Comparison of ENCODE assay signal across 7 mouse cellular contexts in the genomic region with DNA sequence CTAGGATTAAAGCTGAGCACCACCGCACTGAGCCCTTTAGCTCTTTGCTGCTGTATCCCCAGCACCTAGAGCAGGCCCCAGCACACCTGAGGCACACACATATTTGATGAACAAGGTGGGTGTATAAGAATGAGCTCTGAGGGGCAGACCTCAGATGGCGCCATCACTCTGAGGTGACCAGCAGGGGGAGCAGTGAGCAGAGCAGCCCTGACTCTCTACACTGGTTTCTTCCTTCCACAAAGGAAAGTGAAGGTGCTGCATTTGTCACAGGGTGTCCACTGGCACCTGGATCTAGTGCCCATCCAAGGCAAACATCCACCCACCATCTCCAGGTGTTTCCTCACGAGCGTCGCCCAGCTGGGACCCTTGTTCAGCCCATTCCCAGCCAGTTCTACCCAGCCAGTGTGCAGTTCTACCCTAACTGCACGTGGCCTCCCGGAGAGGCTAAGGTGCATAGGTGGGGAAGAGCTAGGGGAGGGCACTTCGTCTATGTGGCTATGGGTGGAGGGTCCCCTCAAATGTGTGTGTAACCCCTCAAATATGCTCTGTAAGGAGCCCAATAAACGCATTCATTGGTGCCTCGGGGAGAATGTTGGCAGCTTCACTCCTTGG. TPM values are rescaled to one million over a fixed set of nuclear protein-coding genes. Genes with fewer than 3 reads are reported as not detected.
DNase-seq lines count a peak whose midpoint lies in the region; ATAC-seq lines count a peak whose summit lies in the region.

No protein-coding gene starts in this region.

- ATAC-seq in forebrain, embryonic 14.5 days: peak; percentile 70
- ATAC-seq in megakaryocyte-erythroid progenitor cell, adult 5-6 weeks (replicated peaks; ENCODE audit: low FRiP score, low TSS enrichment, poor library complexity, severe bottlenecking): peak; percentile 73

- DNase-seq in 3134 (ENCODE audit: extremely low read depth, insufficient read length, low spot score) (peak; percentile 36), 416B (ENCODE audit: low read depth) (peak; percentile 62)
- peak; percentile 70 for DNase-seq in brain, adult 2 months (ENCODE audit: low read depth, low spot score)
- peak; percentile 68 for DNase-seq in forebrain, embryonic 14.5 days (ENCODE audit: low spot score)
- DNase-seq in kidney, adult 9 months: peak; percentile 50
- DNase-seq in thymus, postnatal 0 days (ENCODE audit: low spot score): peak; percentile 70

- H3K4me2 ChIP-seq in forebrain, embryonic 14.5 days (ENCODE audit: low read length): no peak overlapping the region

- H3K4me3 ChIP-seq in forebrain, embryonic 14.5 days (ENCODE audit: low read depth, low read length): no peak overlapping the region

- H3K9me3 ChIP-seq in forebrain, embryonic 14.5 days (replicated peaks; ENCODE audit: control insufficient read depth, low read length): no peaks in the 10 kb centered on the region

- H3K36me3 ChIP-seq in forebrain, embryonic 14.5 days (ENCODE audit: control insufficient read depth, insufficient read depth, low read length): no peaks in the 10 kb centered on the region

- H3K27ac ChIP-seq in forebrain, embryonic 14.5 days (ENCODE audit: low read depth, low read length): no peak overlapping the region

- no peak overlapping the region for H3K9ac ChIP-seq in forebrain, embryonic 14.5 days (ENCODE audit: low read length)

- no peaks in the 10 kb centered on the region for H3K4me1 ChIP-seq in forebrain, embryonic 14.5 days (ENCODE audit: control insufficient read depth, insufficient read depth, low read length)

- 46% methylated on average over 10 of the region's 10 CpGs for WGBS in forebrain, embryonic 14.5 days

- H3K27me3 ChIP-seq in forebrain, embryonic 14.5 days (replicated peaks; ENCODE audit: control insufficient read depth, insufficient read depth, low read length): no peaks in the 10 kb centered on the region

RNA-seq across cellular contexts. Expression of gene Stxbp1, which starts 12.1 kb away (rescaled TPM):
- polyA plus RNA-seq in forebrain, embryonic 14.5 days (2014; fragmentation: Nextera tagmentation; extraction: Ambion mirVana): 127 and 174 TPM in 2 replicates
- total RNA-seq in megakaryocyte-erythroid progenitor cell, adult 5-6 weeks (2014; fragmentation: Nextera tagmentation): 30.2 and 47.7 TPM in 2 replicates
- 6.5 and 10.4 TPM in 2 replicates for total RNA-seq in megakaryocyte-erythroid progenitor cell, adult 5-6 weeks (2017)
- 6.0 and 7.0 TPM in 2 replicates for polyA plus RNA-seq in thymus, postnatal 0 days (2015; fragmentation: Nextera tagmentation; extraction: Ambion mirVana)

RNA-seq across cellular contexts. Expression of gene Fam129b, which starts 16.8 kb away (rescaled TPM):
- 13.8 and 17.7 TPM in 2 replicates for polyA plus RNA-seq in forebrain, embryonic 14.5 days (2014; fragmentation: Nextera tagmentation; extraction: Ambion mirVana)
- total RNA-seq in megakaryocyte-erythroid progenitor cell, adult 5-6 weeks (2014; fragmentation: Nextera tagmentation): 9.0 and 16.3 TPM in 2 replicates
- 13.8 TPM in 2 replicates for total RNA-seq in megakaryocyte-erythroid progenitor cell, adult 5-6 weeks (2017)
- polyA plus RNA-seq in thymus, postnatal 0 days (2015; fragmentation: Nextera tagmentation; extraction: Ambion mirVana): 10.9 and 12.4 TPM in 2 replicates

Comparison
In these comparisons a context has a peak if more than half of its experiments do, and no peak if none do; other contexts are left out.
1. RNA of gene Stxbp1, which starts 12.1 kb away (polyA plus RNA-seq): 127 to 174 TPM in forebrain, embryonic 14.5 days; 6.0 to 7.0 TPM in thymus, postnatal 0 days; every median in the first group is over 10 times any median in the second.
2. Peak in every context shown above with its lines, with median percentiles within 50 percentile points of each other: DNase-seq.